Mouse (Mus musculus): ENCODE results near the gene Ucp1. TPM values are rescaled to one million over a fixed set of nuclear protein-coding genes. Genes with fewer than 3 reads are reported as not detected.

Ucp1 gene
- polyA plus RNA-seq (2012), result not detected in 2 replicates

GRCm38 (mm10) chr8:83290176-83290575, at the start of gene Ucp1:
Gene Ucp1 (plus strand): TSS chr8:83290352.
- TF ChIP-seq GATA1 (IDR thresholded peaks at IDR 0.05; ENCODE audit: low read length), result no peak

- TF ChIP-seq GATA1 (IDR thresholded peaks at IDR 0.05; ENCODE audit: low read length), result no peak
These were observed 46.0 kb upstream of the Ucp1 start for GRCm38 (mm10) chr8:83244151-83244550.

GRCm38 (mm10) chr8:83250858-83251257, 39.3 kb upstream of the Ucp1 start:
- TF ChIP-seq GATA1 (IDR thresholded peaks at IDR 0.05; ENCODE audit: low read length), result no peak

- no peak for TF ChIP-seq GATA1 (IDR thresholded peaks at IDR 0.05; ENCODE audit: low read length)
These were observed 38.5 kb upstream of the Ucp1 start for GRCm38 (mm10) chr8:83251362-83252246.

- no peak for TF ChIP-seq GATA1 (IDR thresholded peaks at IDR 0.05; ENCODE audit: low read length)
These were observed 37.4 kb upstream of the Ucp1 start for GRCm38 (mm10) chr8:83252791-83253190.

- TF ChIP-seq GATA1 (IDR thresholded peaks at IDR 0.05; ENCODE audit: low read length), result no peak
These were observed 32.5 kb upstream of the Ucp1 start for GRCm38 (mm10) chr8:83257631-83258030.

- no peak for TF ChIP-seq GATA1 (IDR thresholded peaks at IDR 0.05; ENCODE audit: low read length)
These were observed 29.5 kb upstream of the Ucp1 start for GRCm38 (mm10) chr8:83260418-83261215.

GRCm38 (mm10) chr8:83271172-83271571, 19.0 kb upstream of the Ucp1 start:
- TF ChIP-seq GATA1 (IDR thresholded peaks at IDR 0.05; ENCODE audit: low read length), result no peak

GRCm38 (mm10) chr8:83272464-83272863, 17.7 kb upstream of the Ucp1 start:
- TF ChIP-seq GATA1 (IDR thresholded peaks at IDR 0.05; ENCODE audit: low read length), result no peak

- no peak for TF ChIP-seq GATA1 (IDR thresholded peaks at IDR 0.05; ENCODE audit: low read length)
These were observed 15.7 kb upstream of the Ucp1 start for GRCm38 (mm10) chr8:83274470-83274869.

- no peak for TF ChIP-seq GATA1 (IDR thresholded peaks at IDR 0.05; ENCODE audit: low read length)
These were observed 11.7 kb upstream of the Ucp1 start for GRCm38 (mm10) chr8:83278431-83278830.

- TF ChIP-seq GATA1 (IDR thresholded peaks at IDR 0.05; ENCODE audit: low read length), result no peak
These were observed 4.8 kb upstream of the Ucp1 start for GRCm38 (mm10) chr8:83285391-83285790.

GRCm38 (mm10) chr8:83297375-83297774, 7.2 kb downstream of the Ucp1 start:
- TF ChIP-seq GATA1 (IDR thresholded peaks at IDR 0.05; ENCODE audit: low read length), result no peak

GRCm38 (mm10) chr8:83300135-83300534, 10.0 kb downstream of the Ucp1 start:
- TF ChIP-seq GATA1 (IDR thresholded peaks at IDR 0.05; ENCODE audit: low read length), result no peak

- TF ChIP-seq GATA1 (IDR thresholded peaks at IDR 0.05; ENCODE audit: low read length), result no peak
These were observed 14.8 kb downstream of the Ucp1 start for GRCm38 (mm10) chr8:83304946-83305345.

GRCm38 (mm10) chr8:83309836-83310235, 19.7 kb downstream of the Ucp1 start:
- TF ChIP-seq GATA1 (IDR thresholded peaks at IDR 0.05; ENCODE audit: low read length), result no peak
